Mouse (Mus musculus) heart, embryonic 14.5 days (tissue): ENCODE measurements around the gene Agbl4. TPM values are rescaled to one million over a fixed set of nuclear protein-coding genes. Genes with fewer than 3 reads are reported as not detected.

Experiments used
- ATAC-seq: fragments of 200-750 bp; cut with Nextera tagmentation; 2 replicates; pipeline ENCODE4 v1.8.0; 2017; ENCODE audit warnings: low read depth, moderate TSS enrichment; ENCODE audit not compliant: insufficient number of reproducible peaks, insufficient read depth, low FRiP score
- H3K27ac ChIP-seq, 2 experiments: fragments of 200-500 bp in 1 of 2; fragments of 300-500 bp in 1 of 2; sonication (generic) in 1 of 2; replicated peaks in 1 of 2; 2 replicates each; pipeline ENCODE4 v1.5.1; 2012 to 2014; ENCODE audit warnings: low read depth in 2 of 2, low read length in 2 of 2, control low read depth in 1 of 2, mild to moderate bottlenecking in 1 of 2, mixed read lengths in 1 of 2; ENCODE audit not compliant: control insufficient read depth in 1 of 2, insufficient read depth in 1 of 2
- H3K27me3 ChIP-seq: fragments of 300-500 bp; sonication (generic); 2 replicates; pipeline ENCODE4 v1.6.1; 2014; ENCODE audit warnings: mild to moderate bottlenecking, low read length, control low read depth; ENCODE audit not compliant: control insufficient read depth, insufficient read depth
- H3K36me3 ChIP-seq: fragments of 300-500 bp; sonication (generic); 2 replicates; pipeline ENCODE4 v1.6.1; 2014; ENCODE audit warnings: mild to moderate bottlenecking, control low read depth, low read length, mixed read lengths; ENCODE audit not compliant: control insufficient read depth, insufficient read depth
- H3K4me1 ChIP-seq, 2 experiments: fragments of 200-500 bp in 1 of 2; fragments of 300-500 bp in 1 of 2; sonication (generic) in 1 of 2; 2 replicates each; pipeline ENCODE4 v1.6.1; 2012 to 2014; ENCODE audit warnings: low read length in 2 of 2, control low read depth in 1 of 2, mixed read lengths in 1 of 2; ENCODE audit not compliant: control insufficient read depth in 2 of 2, insufficient read depth in 2 of 2
- H3K4me2 ChIP-seq: fragments of 300-500 bp; sonication (generic); 2 replicates; pipeline ENCODE4 v1.6.1; 2014; ENCODE audit warnings: mild to moderate bottlenecking, low read length
- H3K4me3 ChIP-seq, 2 experiments: fragments of 200-500 bp in 1 of 2; fragments of 300-500 bp in 1 of 2; sonication (generic) in 1 of 2; 2 replicates each; pipeline ENCODE4 v1.5.1; 2012 to 2014; ENCODE audit warnings: low read length in 2 of 2, mild to moderate bottlenecking in 2 of 2, control low read depth in 1 of 2, low read depth in 1 of 2, moderate library complexity in 1 of 2; ENCODE audit not compliant: control insufficient read depth in 1 of 2, insufficient read depth in 1 of 2
- H3K9ac ChIP-seq: fragments of 300-500 bp; sonication (generic); 2 replicates; pipeline ENCODE4 v1.6.1; 2014; ENCODE audit warnings: mild to moderate bottlenecking, low read length
- H3K9me3 ChIP-seq: fragments of 300-500 bp; sonication (generic); 2 replicates; pipeline ENCODE4 v1.6.1; 2016; ENCODE audit warnings: low read length, control low read depth; ENCODE audit not compliant: control insufficient read depth
- WGBS: fragments of 180-500 bp; shearing (Covaris S2); extraction: QIAGEN DNeasy Blood & Tissue Kit; methylation state at CpG from one replicate; pipeline ENCODE4 v1.1.7; 2014; 5-methylcytosine and 5-hydroxymethylcytosine counted together
- polyA plus RNA-seq: library from polyadenylated mRNA; unstranded; fragments of >200 nt; fragmentation: Nextera tagmentation; extraction: Ambion mirVana; gene quantifications from 2 replicates; pipeline ENCODE4 v1.2.1, GENCODE M21; 2014

Gene Agbl4
- polyA plus RNA-seq, 1 experiment from 2014 or later: 1.1 TPM

- ATAC-seq: no peak
- no peaks in the 10 kb centered on the region for H3K36me3 ChIP-seq
- 78% methylated on average over 2 of the region's 2 CpGs for WGBS
- H3K27me3 ChIP-seq: no peaks in the 10 kb centered on the region
- no peak overlapping the region for H3K27ac ChIP-seq
- no peak overlapping the region for H3K4me3 ChIP-seq
- no peak overlapping the region for H3K9ac ChIP-seq
- no peak overlapping the region for H3K4me2 ChIP-seq
- H3K9me3 ChIP-seq: no peaks in the 10 kb centered on the region
- H3K4me1 ChIP-seq: no peaks in the 10 kb centered on the region
These were observed 1147.2 kb downstream of the Agbl4 start for GRCm38 (mm10) chr4:111544684-111545083.

- no peaks in the 10 kb centered on the region for H3K27me3 ChIP-seq
- H3K9me3 ChIP-seq: no peaks in the 10 kb centered on the region
- H3K27ac ChIP-seq: no peak overlapping the region
- no peak overlapping the region for H3K4me3 ChIP-seq
- no peaks in the 10 kb centered on the region for H3K36me3 ChIP-seq
- no peaks in the 10 kb centered on the region for H3K4me1 ChIP-seq
- H3K4me2 ChIP-seq: no peak overlapping the region
- WGBS: 81% methylated on average over 7 of the region's 7 CpGs
- no peak for ATAC-seq
- H3K9ac ChIP-seq: no peak overlapping the region
These were observed 1148.5 kb downstream of the Agbl4 start for GRCm38 (mm10) chr4:111546009-111546408.

GRCm38 (mm10) chr4:111555426-111555825, 1158.0 kb downstream of the Agbl4 start:
- WGBS: 42% methylated on average over 2 of the region's 2 CpGs
- Histone ChIP-seq H3K27ac (no peak overlapping the region), H3K27me3 (no peaks in the 10 kb centered on the region), H3K4me3 (no peak overlapping the region), H3K9ac (no peak overlapping the region), H3K4me1 (peaks cover 0 to 6% of the 10 kb centered on the region in 2 experiments; a peak in 2 of 4 replicates), H3K36me3 (no peaks in the 10 kb centered on the region), H3K9me3 (no peaks in the 10 kb centered on the region), H3K4me2 (no peak overlapping the region)
- 0 out of 2 replicates have a peak, but pooled peaks have one; percentile 26 for ATAC-seq

GRCm38 (mm10) chr4:111577087-111577773, 1179.8 kb downstream of the Agbl4 start:
- 82% methylated on average over 10 of the region's 10 CpGs for WGBS
- H3K4me1 ChIP-seq: no peaks in the 10 kb centered on the region
- ATAC-seq: no peak
- no peaks in the 10 kb centered on the region for H3K36me3 ChIP-seq
- H3K9ac ChIP-seq: no peak overlapping the region
- H3K27me3 ChIP-seq: no peaks in the 10 kb centered on the region
- no peaks in the 10 kb centered on the region for H3K9me3 ChIP-seq
- no peak overlapping the region for H3K4me3 ChIP-seq
- no peak overlapping the region for H3K4me2 ChIP-seq
- H3K27ac ChIP-seq: no peak overlapping the region

GRCm38 (mm10) chr4:111579115-111579862, 1181.8 kb downstream of the Agbl4 start:
- Histone ChIP-seq H3K27ac (no peak overlapping the region), H3K4me3 (no peak overlapping the region), H3K9ac (no peak overlapping the region), H3K27me3 (no peaks in the 10 kb centered on the region), H3K4me2 (no peak overlapping the region), H3K4me1 (0 out of 4 replicates have a peak, but pooled peaks cover 0 to 5% of the 10 kb centered on the region in 2 experiments), H3K36me3 (no peaks in the 10 kb centered on the region), H3K9me3 (no peaks in the 10 kb centered on the region)
- WGBS: 61% methylated on average over 4 of the region's 4 CpGs
- no peak for ATAC-seq

GRCm38 (mm10) chr4:111579863-111580224, 1182.4 kb downstream of the Agbl4 start:
- Histone ChIP-seq H3K4me3 (no peak overlapping the region), H3K9ac (no peak overlapping the region), H3K9me3 (no peaks in the 10 kb centered on the region), H3K4me2 (no peak overlapping the region), H3K27ac (no peak overlapping the region), H3K4me1 (0 out of 4 replicates have a peak, but pooled peaks cover 0 to 5% of the 10 kb centered on the region in 2 experiments), H3K36me3 (no peaks in the 10 kb centered on the region), H3K27me3 (no peaks in the 10 kb centered on the region)
- WGBS: 56% methylated on average over 4 of the region's 4 CpGs
- ATAC-seq: no peak

- no peak for ATAC-seq
- Histone ChIP-seq H3K4me2 (no peak overlapping the region), H3K36me3 (no peaks in the 10 kb centered on the region), H3K27me3 (no peaks in the 10 kb centered on the region), H3K9ac (no peak overlapping the region), H3K4me1 (0 out of 4 replicates have a peak, but pooled peaks cover 0 to 5% of the 10 kb centered on the region in 2 experiments), H3K9me3 (no peaks in the 10 kb centered on the region), H3K27ac (no peak overlapping the region), H3K4me3 (no peak overlapping the region)
- WGBS: 88% methylated on average over 1 of the region's 1 CpGs
These were observed 1182.8 kb downstream of the Agbl4 start for GRCm38 (mm10) chr4:111580239-111580638.
